Mouse (Mus musculus) 416B (cell line): Measurements from ENCODE around the gene 3110001I22Rik.

Experiments
- DNase-seq: peaks from one replicate; pipeline ENCODE4 v3.0.0; 2011; ENCODE audit warnings: low read depth

3110001I22Rik gene

DNA sequence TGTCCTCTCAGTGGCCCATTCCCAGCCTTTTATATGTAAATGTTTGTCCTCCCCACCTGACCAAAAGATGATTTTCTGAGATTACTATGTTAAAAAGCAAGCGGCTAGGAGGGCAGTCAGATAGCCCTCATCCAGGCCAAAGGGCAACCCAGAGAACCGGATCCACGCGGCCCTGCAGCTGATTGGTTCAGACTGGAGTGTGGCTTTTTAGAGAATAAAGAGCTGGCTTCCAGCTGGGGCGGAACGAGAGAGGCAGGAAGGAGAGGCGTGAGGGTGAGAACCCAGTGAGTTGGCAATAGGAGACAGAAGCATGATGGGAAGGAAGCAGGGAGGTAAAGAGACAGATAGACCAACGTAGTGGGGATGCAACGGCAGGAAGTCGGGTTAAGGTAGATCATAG lies 51.2 kb downstream of the 3110001I22Rik start:
- no peak for DNase-seq

DNA sequence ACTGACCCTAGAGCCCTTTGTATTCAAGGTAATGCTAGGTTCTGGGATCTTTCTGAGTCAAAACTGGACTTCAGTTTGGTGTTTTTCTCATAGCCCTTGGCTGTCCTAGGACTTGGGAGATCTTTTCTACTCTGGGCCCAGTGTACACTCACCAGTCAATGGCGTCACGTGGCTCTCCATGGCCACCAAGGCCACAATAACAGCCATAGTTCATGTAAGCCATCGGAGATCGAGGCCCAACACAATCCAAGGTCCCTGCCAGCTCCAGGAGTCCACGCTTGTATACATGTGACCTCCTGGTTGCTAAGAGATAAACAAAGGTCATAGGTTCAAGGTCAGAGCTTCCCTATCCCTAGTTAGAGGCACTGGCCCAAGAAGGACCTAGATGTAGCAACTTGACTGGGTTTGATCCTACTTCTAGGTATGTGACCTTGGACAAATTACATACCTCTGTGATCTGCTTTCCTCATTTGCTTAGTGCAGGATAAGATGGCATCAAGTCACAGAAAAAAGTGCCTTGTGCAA lies 56.1 kb downstream of the 3110001I22Rik start:
- DNase-seq: no peak
